Mouse (Mus musculus) liver, postnatal 0 days (tissue): ENCODE data around the gene Pex7.

Experiments
- CTCF ChIP-seq: sonication (generic); IDR thresholded peaks from 2 replicates; pipeline ENCODE4 v1.5.1; 2016; ENCODE audit warnings: antibody characterized with exemption, low read depth
- EP300 ChIP-seq: IDR thresholded peaks from 2 replicates; pipeline ENCODE4 v1.6.1; 2016; ENCODE audit warnings: antibody characterized with exemption, low read depth, mild to moderate bottlenecking

- TF ChIP-seq CTCF (peak; percentile 60), EP300 (no peak)
These were observed 4.1 kb upstream of the Pex7 start for GRCm38 (mm10) chr10:19911583-19911982.
